Mouse (Mus musculus) cerebellum, adult 2 months (tissue): ENCODE data around the gene Gprc5d.

Experiments used
- CTCF ChIP-seq: fragments of 200-500 bp; IDR thresholded peaks from 2 replicates; pipeline ENCODE4 v1.5.1; 2011; ENCODE audit warnings: low read depth, mild to moderate bottlenecking, control low read depth, low read length, moderate library complexity, borderline replicate concordance; ENCODE audit not compliant: insufficient read depth
- POLR2A ChIP-seq: fragments of 200-500 bp; IDR thresholded peaks from 2 replicates; pipeline ENCODE4 v1.6.1; 2011; ENCODE audit warnings: low read length, control low read depth, borderline replicate concordance; ENCODE audit not compliant: insufficient read depth

GRCm38 (mm10) chr6:135165706-135166105 is 47.6 kb upstream of the Gprc5d start:
- TF ChIP-seq CTCF (no peak), POLR2A (no peak)
